Mouse (Mus musculus) hematopoietic multipotent progenitor cell, adult 10-12 weeks (in vitro differentiated cells): ENCODE measurements around the gene Olfr1472. TPM values are rescaled to one million over a fixed set of nuclear protein-coding genes. Genes with fewer than 3 reads are reported as not detected.

ENCODE experiments used
- polyA plus RNA-seq: library from polyadenylated mRNA; stranded (reverse); fragments of >175 nt; gene quantifications from 2 replicates; pipeline ENCODE4 v1.2.3, GENCODE M21; 2012; ENCODE audit warnings: low replicate concordance

Olfr1472 gene
- polyA plus RNA-seq = not detected in 2 replicates

GRCm38 (mm10) chr19:13455986-13456385 is at the start of gene Olfr1472:
Olfr1472 (minus strand) TSS chr19:13456086.

GRCm38 (mm10) chr19:13500246-13500645 is 44.4 kb upstream of the Olfr1472 start, which contains the start of gene Olfr1477:
Olfr1477 (plus strand) TSS chr19:13500546.

GRCm38 (mm10) chr19:13480096-13480495 is 24.2 kb upstream of the Olfr1472 start, which contains the start of gene Olfr1475:
Olfr1475 (minus strand) TSS chr19:13480196.

GRCm38 (mm10) chr19:13469265-13469664 is 13.4 kb upstream of the Olfr1472 start, which contains the start of gene Olfr1474:
Olfr1474 (plus strand) TSS chr19:13469565.

GRCm38 (mm10) chr19:13443109-13443508 is 12.8 kb downstream of the Olfr1472 start, which contains the start of gene Olfr1471:
Olfr1471 (plus strand) TSS chr19:13443409.

GRCm38 (mm10) chr19:13407549-13407948 is 48.3 kb downstream of the Olfr1472 start, which contains the start of gene Olfr1469:
Olfr1469 (plus strand) TSS chr19:13407849.

Other genes starting within 250 kb of the Olfr1472 start
- gene Olfr1463, start 224.8 kb downstream of the Olfr1472 start, polyA plus RNA-seq = not detected in 2 replicates
- not detected in 2 replicates for gene Olfr1465, start 140.5 kb downstream of the Olfr1472 start, polyA plus RNA-seq
- not detected in 2 replicates for gene Olfr1466, start 117.2 kb downstream of the Olfr1472 start, polyA plus RNA-seq
- gene Olfr1467, start 93.8 kb downstream of the Olfr1472 start, polyA plus RNA-seq = not detected in 2 replicates
- gene Olfr1469, start 48.2 kb downstream of the Olfr1472 start, polyA plus RNA-seq = not detected in 2 replicates
- gene Olfr1471, start 12.7 kb downstream of the Olfr1472 start, polyA plus RNA-seq = not detected in 2 replicates
- gene Olfr1474, start 13.5 kb upstream of the Olfr1472 start, polyA plus RNA-seq = not detected in 2 replicates
- not detected in 2 replicates for gene Olfr1475, start 24.1 kb upstream of the Olfr1472 start, polyA plus RNA-seq
- gene Olfr1477, start 44.5 kb upstream of the Olfr1472 start, polyA plus RNA-seq = not detected in 2 replicates
- gene Olfr1480, start 71.8 kb upstream of the Olfr1472 start, polyA plus RNA-seq = not detected in 2 replicates
- not detected in 2 replicates for gene Olfr1484, start 127.4 kb upstream of the Olfr1472 start, polyA plus RNA-seq
- gene Olfr1487, start 161.3 kb upstream of the Olfr1472 start, polyA plus RNA-seq = 0.04 TPM in 1 of 2 replicates, not detected in the other
- gene Olfr1489, start 175.5 kb upstream of the Olfr1472 start, polyA plus RNA-seq = not detected in 2 replicates
- not detected in 2 replicates for gene Olfr1490, start 195.0 kb upstream of the Olfr1472 start, polyA plus RNA-seq
- not detected in 2 replicates for gene Olfr1491, start 241.2 kb upstream of the Olfr1472 start, polyA plus RNA-seq